Mouse (Mus musculus) erythroblast, embryonic 14.5 days (primary cell): ENCODE results near the gene Neb.

Experiments used
- GATA1 ChIP-seq: IDR thresholded peaks from 2 replicates; pipeline ENCODE4 v1.6.1; 2012; ENCODE audit warnings: low read length, inconsistent platforms, mixed read lengths
- TAL1 ChIP-seq: IDR thresholded peaks from 3 replicates; pipeline ENCODE4 v1.6.1; 2012; ENCODE audit warnings: low read length, inconsistent platforms, mixed read lengths

DNA sequence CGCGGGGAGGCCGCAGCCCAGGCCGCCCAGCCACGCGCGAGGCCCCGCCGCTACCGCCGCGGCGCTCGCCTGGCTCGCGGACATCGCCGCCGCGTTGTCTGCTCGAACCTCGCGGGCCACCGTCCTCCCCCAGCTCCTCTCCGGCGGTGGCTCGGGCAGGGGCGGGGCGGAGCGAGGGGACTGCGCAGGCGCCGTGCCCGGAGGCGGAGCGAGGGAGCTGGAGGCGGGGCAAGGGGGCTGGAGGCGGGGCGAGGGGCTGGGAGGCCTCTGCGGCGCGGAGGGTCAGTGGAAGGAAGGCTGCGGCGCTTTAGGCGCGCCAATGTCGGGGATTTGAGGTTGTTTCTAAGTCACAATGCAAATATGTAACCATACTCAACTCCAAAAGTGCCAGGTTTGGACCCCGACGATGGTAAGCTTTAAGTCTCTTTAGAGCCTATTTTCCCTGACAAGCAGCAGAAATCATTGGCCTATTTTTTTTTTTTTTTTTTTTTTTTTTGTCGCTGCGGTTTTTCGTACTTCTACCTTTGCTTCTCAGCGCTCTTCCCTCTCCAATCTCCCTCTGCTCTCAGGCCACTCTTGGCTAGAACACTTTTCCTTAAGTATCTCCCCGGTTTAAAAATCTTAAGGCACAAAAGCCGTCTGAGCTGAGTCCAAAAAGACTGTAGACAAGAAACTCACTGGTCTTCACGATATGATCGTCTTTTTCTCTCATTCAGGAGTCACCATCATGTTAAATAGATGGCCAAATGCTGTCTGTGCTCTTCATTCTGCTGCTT lies 46.7 kb upstream of the Neb start, which contains the start of gene Arl5a:
- TF ChIP-seq TAL1 (no peak), GATA1 (no peak)
